Mouse (Mus musculus): ENCODE measurements around the gene Cib2.

DNA sequence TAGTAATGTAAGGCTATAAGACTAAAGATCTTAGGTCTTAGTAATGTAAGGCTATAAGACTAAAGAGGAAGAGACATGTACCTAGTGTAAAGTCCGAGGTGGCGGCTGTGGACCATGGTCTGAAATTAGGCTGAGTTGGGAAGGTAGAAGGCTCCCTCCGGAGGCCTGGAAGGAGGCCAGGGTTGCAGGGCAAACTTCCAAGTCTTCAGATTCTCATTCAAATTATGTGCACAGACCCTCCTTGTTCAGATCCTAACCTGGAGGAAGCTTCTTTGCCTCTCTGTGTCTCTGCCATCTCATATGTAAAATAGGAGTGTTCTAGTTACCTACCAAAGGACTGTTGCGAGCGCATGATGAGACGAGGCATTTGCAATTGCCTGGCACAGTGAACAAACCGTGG lies 23.8 kb downstream of the Cib2 start:
- TF ChIP-seq CTCF (IDR thresholded peaks at IDR 0.05; ENCODE audit: extremely low read depth, insufficient read depth, low read length) (no peak), POLR2A (IDR thresholded peaks at IDR 0.05; ENCODE audit: extremely low read depth, insufficient read depth, low read length) (no peak)

Measured in cortical plate, adult 2 months (tissue).